Mouse (Mus musculus) midbrain, embryonic 14.5 days (tissue): ENCODE measurements around the gene Cep55. TPM values are rescaled to one million over a fixed set of nuclear protein-coding genes. Genes with fewer than 3 reads are reported as not detected.

Experiments used
- ATAC-seq: fragments of 200-750 bp; cut with Nextera tagmentation; 2 replicates; pipeline ENCODE4 v1.8.0; 2017; ENCODE audit warnings: moderate number of reproducible peaks, moderate library complexity; ENCODE audit not compliant: low FRiP score, low TSS enrichment
- DNase-seq: peaks from one replicate; pipeline ENCODE4 v3.0.0-alpha.2; 2015
- H3K27ac ChIP-seq: fragments of 300-500 bp; sonication (generic); replicated peaks from 2 replicates; pipeline ENCODE4 v1.5.1; 2014; ENCODE audit warnings: mild to moderate bottlenecking, low read depth, low read length, moderate library complexity
- H3K27me3 ChIP-seq: fragments of 300-500 bp; sonication (generic); 2 replicates; pipeline ENCODE4 v1.6.1; 2014; ENCODE audit warnings: low read length, control low read depth, mixed read lengths; ENCODE audit not compliant: control insufficient read depth, insufficient read depth
- H3K36me3 ChIP-seq: fragments of 300-500 bp; sonication (generic); 2 replicates; pipeline ENCODE4 v1.6.1; 2014; ENCODE audit warnings: low read length, control low read depth; ENCODE audit not compliant: control insufficient read depth, insufficient read depth
- H3K4me1 ChIP-seq: fragments of 300-500 bp; sonication (generic); 2 replicates; pipeline ENCODE4 v1.6.1; 2014; ENCODE audit warnings: mild to moderate bottlenecking, antibody characterized with exemption, low read length, control low read depth; ENCODE audit not compliant: control insufficient read depth, insufficient read depth
- H3K4me2 ChIP-seq: fragments of 300-500 bp; sonication (generic); 2 replicates; pipeline ENCODE4 v1.6.1; 2014; ENCODE audit warnings: mild to moderate bottlenecking, low read length, moderate library complexity
- H3K4me3 ChIP-seq: fragments of 300-500 bp; sonication (generic); replicated peaks from 2 replicates; pipeline ENCODE4 v1.5.1; 2014; ENCODE audit warnings: low read depth, low read length
- H3K9ac ChIP-seq: fragments of 300-500 bp; sonication (generic); replicated peaks from 2 replicates; pipeline ENCODE4 v1.6.1; 2014; ENCODE audit warnings: mild to moderate bottlenecking, low read length, moderate library complexity
- H3K9me3 ChIP-seq: fragments of 300-500 bp; sonication (generic); 2 replicates; pipeline ENCODE4 v1.6.1; 2016; ENCODE audit warnings: low read length, control low read depth, mixed read lengths; ENCODE audit not compliant: control insufficient read depth
- WGBS: fragments of 180-500 bp; shearing (Covaris S2); extraction: QIAGEN DNeasy Blood & Tissue Kit; methylation state at CpG from one replicate; pipeline ENCODE4 v1.1.7; 2014; 5-methylcytosine and 5-hydroxymethylcytosine counted together
- polyA plus RNA-seq: library from polyadenylated mRNA; unstranded; fragments of >200 nt; fragmentation: Nextera tagmentation; extraction: Ambion mirVana; gene quantifications from 2 replicates; pipeline ENCODE4 v1.2.1, GENCODE M21; 2014

Cep55 gene
- polyA plus RNA-seq, 1 experiment from 2014 or later: 10.0 TPM

- no peaks in the 10 kb centered on the region for H3K4me1 ChIP-seq
- H3K9me3 ChIP-seq: no peaks in the 10 kb centered on the region
- 59% methylated on average over 8 of the region's 8 CpGs for WGBS
- H3K4me3 ChIP-seq: no peak overlapping the region
- no peak overlapping the region for H3K9ac ChIP-seq
- H3K27me3 ChIP-seq: no peaks in the 10 kb centered on the region
- no peak overlapping the region for H3K27ac ChIP-seq
- H3K4me2 ChIP-seq: no peak overlapping the region
- no peaks in the 10 kb centered on the region for H3K36me3 ChIP-seq
- DNase-seq (no peak), ATAC-seq (no peak)
Observed at GRCm38 (mm10) chr19:38026211-38026624, 28.6 kb upstream of the Cep55 start.

- H3K4me2 ChIP-seq: no peak overlapping the region
- H3K9me3 ChIP-seq: no peaks in the 10 kb centered on the region
- ATAC-seq (no peak), DNase-seq (no peak)
- H3K27ac ChIP-seq: no peak overlapping the region
- H3K36me3 ChIP-seq: no peaks in the 10 kb centered on the region
- 88% methylated on average over 6 of the region's 6 CpGs for WGBS
- no peak overlapping the region for H3K4me3 ChIP-seq
- no peak overlapping the region for H3K9ac ChIP-seq
- H3K27me3 ChIP-seq: no peaks in the 10 kb centered on the region
- H3K4me1 ChIP-seq: no peaks in the 10 kb centered on the region
Observed at GRCm38 (mm10) chr19:38027389-38027788, 27.4 kb upstream of the Cep55 start.

DNA sequence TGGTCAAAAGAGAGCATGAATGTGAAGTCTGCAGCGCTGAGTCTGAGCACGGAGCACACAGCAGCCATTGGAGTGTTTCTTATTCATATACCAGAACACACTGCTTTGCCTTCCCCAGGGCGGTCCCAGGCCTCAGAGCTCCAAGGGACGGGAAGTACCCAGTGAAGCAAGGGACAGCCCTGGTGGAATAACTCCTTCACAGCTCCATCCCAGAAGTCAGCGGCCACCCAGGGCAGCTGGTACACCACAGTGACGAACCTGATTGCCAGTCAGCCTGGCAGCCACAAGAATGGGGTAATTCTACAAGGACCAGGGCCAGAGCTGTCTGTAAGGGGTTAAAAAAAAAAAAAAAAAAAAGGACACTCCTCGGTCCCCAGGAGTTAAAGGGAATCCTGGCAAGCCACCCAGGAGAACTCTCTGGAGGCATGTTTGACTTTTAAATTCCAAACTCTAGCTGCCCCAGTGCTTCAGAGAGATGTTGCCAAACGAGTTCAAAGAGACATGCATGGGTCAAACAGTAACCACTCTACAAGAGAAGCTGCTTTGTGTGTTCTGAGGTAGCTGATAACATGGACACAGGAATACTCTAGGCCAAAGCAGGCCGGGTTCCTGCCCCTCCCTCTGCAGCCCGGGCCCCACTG is 26.8 kb upstream of the Cep55 start:
- no peak overlapping the region for H3K4me3 ChIP-seq
- H3K36me3 ChIP-seq: no peaks in the 10 kb centered on the region
- no peaks in the 10 kb centered on the region for H3K9me3 ChIP-seq
- DNase-seq (no peak), ATAC-seq (no peak)
- no peak overlapping the region for H3K4me2 ChIP-seq
- H3K27me3 ChIP-seq: no peaks in the 10 kb centered on the region
- no peaks in the 10 kb centered on the region for H3K4me1 ChIP-seq
- H3K9ac ChIP-seq: no peak overlapping the region
- 64% methylated on average over 10 of the region's 10 CpGs for WGBS
- H3K27ac ChIP-seq: no peak overlapping the region

DNA sequence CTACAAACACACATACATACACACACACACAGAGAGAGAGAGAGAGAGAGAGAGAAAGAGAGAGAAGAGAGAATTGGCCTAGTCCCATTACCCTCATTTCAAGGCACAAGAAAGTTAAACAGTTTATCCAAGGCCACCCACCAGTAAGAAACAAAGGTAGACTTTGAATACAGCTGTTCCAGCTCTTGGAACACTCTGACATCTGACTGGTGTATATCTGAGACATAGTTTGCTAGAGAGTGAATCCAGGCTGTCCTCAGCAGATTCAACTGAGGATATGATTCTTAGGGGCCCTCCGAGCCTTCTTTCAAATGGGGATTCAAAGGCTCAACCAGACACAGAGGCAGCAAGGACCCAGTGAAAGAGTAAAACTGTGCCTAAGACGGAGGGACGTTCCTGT is 25.5 kb upstream of the Cep55 start:
- no peak overlapping the region for H3K27ac ChIP-seq
- ATAC-seq (no peak), DNase-seq (no peak)
- H3K4me3 ChIP-seq: no peak overlapping the region
- H3K36me3 ChIP-seq: no peaks in the 10 kb centered on the region
- H3K9me3 ChIP-seq: no peaks in the 10 kb centered on the region
- no peak overlapping the region for H3K9ac ChIP-seq
- WGBS: 69% methylated on average over 3 of the region's 3 CpGs
- H3K4me2 ChIP-seq: no peak overlapping the region
- H3K27me3 ChIP-seq: no peaks in the 10 kb centered on the region
- no peaks in the 10 kb centered on the region for H3K4me1 ChIP-seq

GRCm38 (mm10) chr19:38029871-38030270 is 24.9 kb upstream of the Cep55 start:
- Histone ChIP-seq H3K4me1 (no peaks in the 10 kb centered on the region), H3K27ac (no peak overlapping the region), H3K36me3 (no peaks in the 10 kb centered on the region), H3K4me3 (no peak overlapping the region), H3K4me2 (no peak overlapping the region), H3K27me3 (no peaks in the 10 kb centered on the region), H3K9ac (no peak overlapping the region), H3K9me3 (no peaks in the 10 kb centered on the region)
- 36% methylated on average over 3 of the region's 3 CpGs for WGBS
- DNase-seq: no peak
- ATAC-seq: no peak

DNA sequence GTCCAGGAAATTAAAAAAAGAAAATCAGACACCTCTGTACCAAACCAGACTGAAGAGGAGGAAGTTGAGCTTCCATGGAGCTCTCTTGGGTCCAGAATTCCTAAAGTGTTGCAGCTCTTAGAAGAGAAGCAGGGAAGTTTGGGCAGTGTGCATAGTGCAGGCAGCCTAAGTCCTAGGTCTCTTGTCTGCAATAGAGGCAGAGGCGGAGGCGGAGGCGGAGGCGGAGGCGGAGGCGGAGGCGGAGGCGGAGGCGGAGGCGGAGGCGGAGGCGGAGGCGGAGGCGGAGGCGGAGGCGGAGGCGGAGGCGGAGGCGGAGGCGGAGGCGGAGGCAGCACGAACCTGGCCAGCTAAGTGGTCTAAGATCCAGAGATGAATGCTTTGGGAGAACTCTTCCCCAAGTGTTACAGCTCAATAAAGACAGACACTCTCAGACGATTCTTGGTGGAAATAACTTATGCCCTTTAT is 24.1 kb upstream of the Cep55 start:
- Histone ChIP-seq H3K27me3 (no peaks in the 10 kb centered on the region), H3K4me1 (no peaks in the 10 kb centered on the region), H3K4me3 (no peak overlapping the region), H3K4me2 (peak overlapping the region; percentile 29), H3K27ac (no peak overlapping the region), H3K36me3 (no peaks in the 10 kb centered on the region), H3K9me3 (no peaks in the 10 kb centered on the region), H3K9ac (no peak overlapping the region)
- WGBS: 2% methylated on average over 16 of the region's 23 CpGs
- DNase-seq (peak; percentile 55), ATAC-seq (no peak)

DNA sequence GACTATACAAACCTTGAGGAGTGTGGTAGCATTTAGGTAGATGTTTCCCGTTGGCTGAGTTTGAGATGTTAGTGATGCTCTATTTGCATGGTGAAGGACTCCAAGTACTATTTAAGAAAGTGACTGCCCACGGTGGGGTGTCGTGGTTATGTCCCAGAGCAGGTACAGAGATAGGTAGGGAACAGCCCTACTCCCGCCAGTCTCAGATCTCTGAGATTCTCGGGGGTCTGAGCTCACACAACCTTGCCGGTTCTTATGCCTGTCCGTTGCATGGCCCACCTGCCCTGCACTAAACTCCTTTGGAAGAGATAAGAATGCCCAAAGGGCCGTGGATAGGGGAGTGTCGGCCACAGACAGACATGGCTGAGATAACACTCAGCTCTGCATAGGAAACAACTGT is 23.7 kb upstream of the Cep55 start:
- no peaks in the 10 kb centered on the region for H3K4me1 ChIP-seq
- no peak overlapping the region for H3K9ac ChIP-seq
- H3K27me3 ChIP-seq: no peaks in the 10 kb centered on the region
- WGBS: 72% methylated on average over 9 of the region's 9 CpGs
- ATAC-seq (no peak), DNase-seq (no peak)
- no peaks in the 10 kb centered on the region for H3K36me3 ChIP-seq
- no peaks in the 10 kb centered on the region for H3K9me3 ChIP-seq
- peak overlapping the region; percentile 29 for H3K4me2 ChIP-seq
- H3K4me3 ChIP-seq: no peak overlapping the region
- no peak overlapping the region for H3K27ac ChIP-seq

- Histone ChIP-seq H3K4me1 (no peaks in the 10 kb centered on the region), H3K36me3 (no peaks in the 10 kb centered on the region), H3K27me3 (no peaks in the 10 kb centered on the region), H3K27ac (no peak overlapping the region), H3K9ac (no peak overlapping the region), H3K4me2 (no peak overlapping the region), H3K9me3 (no peaks in the 10 kb centered on the region), H3K4me3 (no peak overlapping the region)
- 81% methylated on average over 15 of the region's 15 CpGs for WGBS
- ATAC-seq: no peak
- DNase-seq: no peak
Observed at GRCm38 (mm10) chr19:38032993-38033734, 21.6 kb upstream of the Cep55 start.

GRCm38 (mm10) chr19:38033735-38034057 is 21.1 kb upstream of the Cep55 start:
- H3K9me3 ChIP-seq: no peaks in the 10 kb centered on the region

More at GRCm38 (mm10) chr19:38033735-38034057, 21.1 kb upstream of the Cep55 start:
- Histone ChIP-seq H3K36me3 (no peaks in the 10 kb centered on the region), H3K4me3 (no peak overlapping the region), H3K27me3 (no peaks in the 10 kb centered on the region), H3K4me1 (no peaks in the 10 kb centered on the region), H3K27ac (no peak overlapping the region), H3K9ac (no peak overlapping the region), H3K4me2 (no peak overlapping the region)
- no peak for DNase-seq
- 91% methylated on average over 2 of the region's 2 CpGs for WGBS
- ATAC-seq: no peak
